Mouse (Mus musculus) testis, postnatal 14 days (tissue): ENCODE data around the gene Camta1.

Source experiments
- DNase-seq: peaks from one replicate; pipeline ENCODE4 v3.0.0; 2021; ENCODE audit warnings: low spot score

The Camta1 gene

DNA sequence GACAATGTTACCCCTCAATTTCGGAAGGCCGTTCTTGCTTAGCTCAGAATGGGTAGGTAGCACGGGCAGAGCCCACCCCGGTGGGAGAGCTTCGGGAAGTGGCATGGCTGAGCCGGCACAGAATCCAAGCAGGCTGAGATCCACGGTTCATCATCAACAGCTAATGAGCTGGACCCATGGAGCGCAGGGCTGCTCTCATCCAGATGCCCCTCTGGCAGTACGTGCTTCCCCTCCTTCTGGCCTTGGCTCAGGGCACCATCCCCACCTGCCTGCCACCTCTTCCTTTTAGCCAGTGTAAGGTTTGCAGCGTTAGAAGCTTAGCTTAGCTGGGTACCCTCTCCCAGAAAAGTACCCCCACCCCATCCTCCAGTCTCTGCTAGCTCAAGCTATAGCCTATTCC lies 545.2 kb downstream of the Camta1 start:
- no peak for DNase-seq

DNA sequence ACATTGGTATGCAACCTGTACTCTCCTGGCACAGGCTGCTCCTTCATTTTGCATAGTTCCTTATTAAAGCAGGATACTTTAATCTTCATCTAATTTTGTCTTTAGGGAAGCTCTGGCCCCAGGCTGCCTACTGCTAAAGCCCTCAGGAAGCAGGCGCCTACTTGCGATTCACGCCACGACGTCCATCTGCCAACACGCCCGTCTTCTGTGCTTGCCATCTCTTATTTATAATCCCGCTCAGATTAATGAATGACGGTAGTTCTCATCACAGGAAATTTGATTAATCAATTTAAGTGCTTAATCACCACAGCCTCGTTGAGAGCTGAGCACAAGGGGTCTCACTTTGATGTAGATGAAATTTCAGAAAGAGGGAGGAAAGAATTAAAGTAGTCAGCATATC lies 546.0 kb downstream of the Camta1 start:
- DNase-seq = no peak

DNA sequence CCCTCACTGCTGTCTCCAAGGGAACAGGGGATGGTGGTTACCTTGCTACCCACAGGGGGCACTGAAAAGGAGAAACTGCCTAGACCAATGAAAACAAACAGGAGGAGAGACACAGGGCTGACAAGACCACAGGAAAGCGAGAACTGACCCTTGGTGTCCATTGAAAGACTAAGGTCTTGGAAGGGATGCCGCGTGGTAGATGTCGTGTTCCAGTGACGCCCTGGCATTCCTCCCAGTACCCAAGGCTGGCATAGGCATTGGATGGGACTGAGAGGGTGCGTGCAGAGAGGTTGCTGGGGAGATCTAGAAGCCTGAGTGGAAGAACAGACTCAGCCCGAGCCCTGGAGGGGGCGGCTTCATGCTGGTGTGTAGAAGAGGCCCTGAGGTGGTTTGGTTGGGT lies 550.9 kb downstream of the Camta1 start:
- DNase-seq = no peak

DNA sequence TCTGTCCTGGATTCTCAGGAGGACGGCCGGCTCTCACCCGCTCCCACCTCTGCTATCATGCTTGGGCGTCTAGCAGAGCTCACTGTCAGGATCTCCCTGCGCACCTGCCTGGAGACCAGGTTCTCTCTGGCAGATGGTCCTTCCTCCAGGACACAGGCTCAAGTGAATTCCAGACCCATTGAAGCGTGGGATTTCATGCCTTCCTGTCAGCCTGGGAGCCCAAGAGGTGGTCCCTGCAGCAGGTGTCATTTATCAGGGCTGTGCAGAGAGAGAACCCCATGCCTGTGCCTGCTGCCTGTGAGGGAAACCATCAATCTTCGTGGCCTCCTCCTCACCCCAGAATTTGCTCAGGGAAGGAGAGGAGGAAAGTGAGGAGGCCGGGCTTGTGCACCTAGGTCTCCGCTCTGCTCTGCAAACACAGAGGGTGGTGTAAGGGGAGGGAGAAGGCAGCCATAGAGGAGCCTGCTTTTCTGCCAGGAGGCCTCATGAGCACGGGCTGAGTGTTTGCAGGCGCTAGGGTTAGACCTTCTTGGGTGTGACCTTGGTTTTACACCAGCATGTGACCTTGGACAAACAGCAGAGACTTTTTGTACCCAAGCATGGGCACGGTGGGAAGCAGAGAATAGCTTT lies 551.5 kb downstream of the Camta1 start:
- DNase-seq = no peak

DNA sequence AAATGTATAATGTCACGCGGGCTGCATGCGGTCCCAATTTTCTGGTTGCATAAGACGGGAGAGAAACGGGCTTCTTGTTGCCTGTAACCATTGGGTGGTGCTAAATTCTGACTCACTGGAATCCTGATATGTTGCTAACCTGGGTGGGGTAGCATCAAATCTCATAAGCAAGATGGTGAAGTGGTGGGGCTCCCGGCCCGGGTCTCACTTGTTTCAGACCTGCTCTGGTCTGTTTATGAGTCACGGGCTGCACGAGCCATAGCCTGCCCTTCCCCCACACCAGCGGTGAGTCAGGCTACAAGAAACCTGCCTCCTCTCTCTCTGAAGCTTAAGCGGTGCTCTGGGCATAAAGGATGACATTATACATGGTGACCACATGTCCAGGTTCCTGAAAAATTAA lies 554.8 kb downstream of the Camta1 start:
- no peak for DNase-seq

GRCm38 (mm10) chr4:151306311-151306765 lies 555.3 kb downstream of the Camta1 start:
- DNase-seq = no peak

- DNase-seq = no peak
These were observed 555.9 kb downstream of the Camta1 start for GRCm38 (mm10) chr4:151305761-151306160.

DNA sequence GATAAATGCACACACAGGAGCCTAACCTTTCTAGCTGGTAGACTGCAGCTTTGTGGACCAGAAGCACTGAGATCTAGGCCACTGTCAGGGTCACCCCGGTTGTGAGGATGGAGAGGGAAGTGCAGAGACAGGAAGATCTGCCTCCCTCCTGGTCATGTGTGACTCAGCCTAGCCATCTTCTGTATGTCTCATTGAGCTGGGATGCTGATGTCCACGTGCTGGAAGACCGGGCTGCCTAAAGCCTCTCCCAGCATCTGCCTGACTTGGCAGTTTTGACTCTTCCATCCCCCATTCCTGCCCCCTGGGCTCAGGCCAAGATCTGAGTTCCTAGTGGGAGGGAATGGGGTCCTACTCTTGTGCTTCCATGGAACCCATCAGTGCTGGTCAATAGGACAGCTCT lies 557.7 kb downstream of the Camta1 start:
- DNase-seq = no peak

- no peak for DNase-seq
These were observed 558.2 kb downstream of the Camta1 start for GRCm38 (mm10) chr4:151303436-151303835.

DNA sequence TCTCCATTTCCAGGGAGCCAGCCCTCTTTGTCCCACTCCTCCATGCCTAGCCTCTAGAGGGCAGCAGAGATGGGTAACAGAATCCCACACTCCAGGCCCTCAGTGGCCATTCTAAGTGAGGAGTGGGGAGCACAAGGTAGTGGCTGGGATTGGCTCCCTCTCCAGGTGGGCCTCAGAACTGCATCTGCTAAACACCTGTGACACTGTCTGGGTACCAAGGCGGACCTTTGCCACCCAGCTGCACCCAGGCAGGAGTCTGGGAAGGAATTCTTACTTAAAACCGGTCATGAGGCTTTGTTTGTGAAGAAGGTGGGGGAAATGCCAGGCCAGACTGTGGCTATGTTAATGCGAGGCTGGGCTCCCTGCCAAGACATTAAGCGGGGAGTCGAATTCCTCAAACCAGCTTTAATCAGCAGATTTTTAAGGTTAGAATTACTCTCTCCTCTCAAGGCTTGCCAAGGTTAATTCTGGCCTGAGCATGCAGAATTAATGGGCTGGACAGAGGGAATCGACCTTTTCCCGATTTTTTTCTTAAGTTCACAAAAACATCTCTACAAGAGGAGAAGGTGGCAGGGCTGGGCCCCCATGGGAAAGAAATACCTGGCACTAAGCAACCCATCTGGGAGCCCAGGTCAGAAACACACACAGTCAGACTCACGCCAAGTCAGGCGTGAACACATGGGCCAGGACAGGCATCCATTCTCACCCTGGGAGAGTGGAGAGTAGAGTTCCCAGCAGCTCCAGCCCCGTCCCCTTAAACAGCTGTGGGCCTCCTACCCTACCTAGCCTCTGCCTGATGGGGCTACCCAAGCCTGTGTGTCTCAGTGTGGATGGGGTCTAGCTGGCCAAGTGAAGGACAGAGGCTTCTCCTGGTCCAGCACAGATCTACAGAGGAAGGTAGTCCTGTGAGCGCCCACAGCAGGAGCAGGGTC lies 559.2 kb downstream of the Camta1 start:
- peak; percentile 31 for DNase-seq

DNA sequence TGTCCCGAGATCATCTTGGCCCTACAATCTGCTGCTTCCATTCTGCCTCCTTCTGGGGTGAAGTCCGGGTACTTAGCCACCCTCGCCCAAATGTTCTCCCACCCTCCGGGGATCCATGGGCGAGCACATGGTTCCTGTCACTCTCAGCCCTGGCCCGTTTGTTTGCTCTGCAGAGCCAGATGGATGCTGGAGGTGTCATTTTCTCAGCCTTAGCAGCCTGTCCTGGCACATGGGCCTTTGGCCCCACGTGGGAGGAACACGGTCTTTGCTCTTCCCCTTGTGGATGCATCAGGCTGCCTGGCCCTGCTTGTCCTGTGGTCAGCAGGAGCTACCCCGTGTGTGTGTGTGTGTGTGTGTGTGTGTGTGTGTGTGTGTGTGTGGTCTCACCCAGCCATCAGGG lies 560.3 kb downstream of the Camta1 start:
- DNase-seq = no peak

- peak; percentile 15 for DNase-seq
These were observed 561.0 kb downstream of the Camta1 start for GRCm38 (mm10) chr4:151300706-151301105.

DNA sequence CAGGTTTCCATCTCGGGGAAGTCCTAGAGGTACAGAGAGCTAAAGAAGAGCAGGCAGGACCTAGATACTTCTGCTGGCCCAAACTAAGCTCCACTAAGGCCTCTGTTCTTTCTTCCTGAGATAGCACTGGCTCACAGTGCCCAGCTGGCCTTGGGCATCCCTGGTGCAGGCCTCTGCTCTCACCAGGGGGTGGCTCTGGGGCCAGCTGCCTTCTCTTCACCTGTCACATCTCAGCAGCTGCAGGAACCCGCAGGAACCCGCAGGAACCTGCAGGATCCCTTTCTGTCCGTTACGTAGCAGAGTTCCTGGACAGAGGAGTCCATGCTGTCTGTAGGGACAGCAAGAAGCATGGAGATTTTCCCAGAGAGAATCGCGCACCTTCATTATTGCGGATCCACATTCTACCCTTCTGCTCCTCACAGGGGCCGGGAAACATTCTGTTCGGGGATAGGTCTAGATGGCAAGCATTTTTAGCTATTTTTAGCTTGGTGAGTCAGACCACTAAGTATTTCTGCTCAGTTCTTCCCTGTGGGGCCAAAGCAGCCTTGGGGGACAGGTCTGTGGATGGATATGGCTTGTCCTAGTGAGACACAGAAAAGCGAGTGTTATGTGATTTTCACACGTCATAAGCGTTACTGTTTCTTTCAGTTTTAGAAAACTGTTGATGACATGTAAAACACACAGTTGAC lies 566.0 kb downstream of the Camta1 start:
- DNase-seq = no peak

- peak; percentile 21 for DNase-seq
These were observed 572.6 kb downstream of the Camta1 start for GRCm38 (mm10) chr4:151288893-151289585.

DNA sequence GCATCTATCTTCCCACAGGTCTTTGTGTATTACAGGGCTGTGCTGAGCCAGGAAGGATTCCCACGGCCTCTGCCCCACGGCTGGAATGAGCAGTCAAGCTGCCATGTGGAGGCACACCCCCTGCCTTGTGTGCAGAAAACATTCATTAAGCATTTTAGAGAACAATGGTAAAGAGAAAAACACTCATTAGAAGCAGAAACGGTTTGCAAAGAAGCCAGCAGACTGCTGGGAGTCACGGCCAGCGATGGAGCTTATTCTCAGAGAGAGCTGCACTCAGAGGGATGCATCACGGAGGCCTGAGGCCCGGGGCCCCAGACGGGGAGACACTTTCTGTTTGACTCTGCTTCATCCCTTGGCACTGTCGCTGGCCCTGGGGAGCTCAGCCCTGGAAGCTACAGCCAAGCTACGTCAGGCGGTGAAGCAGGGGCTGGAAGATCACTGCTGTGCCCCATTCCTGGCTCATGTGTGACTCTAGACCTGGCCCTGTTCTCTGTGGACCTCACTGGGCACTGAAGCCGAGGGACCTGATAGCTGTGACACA lies 575.7 kb downstream of the Camta1 start:
- no peak for DNase-seq

GRCm38 (mm10) chr4:151285432-151285831 lies 576.2 kb downstream of the Camta1 start:
- DNase-seq = no peak

GRCm38 (mm10) chr4:151283092-151283741 lies 578.5 kb downstream of the Camta1 start:
- DNase-seq = peak; percentile 39

DNA sequence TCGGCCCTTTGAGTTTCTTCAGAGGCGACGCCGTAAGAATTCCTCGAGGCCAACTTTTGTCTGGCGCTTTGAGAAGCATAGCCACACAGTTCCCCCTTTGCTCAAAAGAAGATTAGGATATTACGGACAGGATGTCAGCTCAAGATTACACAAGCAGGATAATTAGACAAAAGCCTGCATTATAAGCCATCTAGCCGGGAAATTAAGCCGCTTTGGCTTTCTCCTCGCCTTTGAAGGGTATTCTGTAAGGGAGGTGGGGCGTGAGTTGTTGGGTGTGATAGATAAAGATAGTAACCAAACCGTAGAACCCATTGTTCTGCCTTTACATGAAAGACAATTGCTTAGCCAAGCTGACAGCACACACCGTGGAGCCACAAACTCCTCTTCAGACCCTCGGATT lies 579.6 kb downstream of the Camta1 start:
- DNase-seq = no peak

DNA sequence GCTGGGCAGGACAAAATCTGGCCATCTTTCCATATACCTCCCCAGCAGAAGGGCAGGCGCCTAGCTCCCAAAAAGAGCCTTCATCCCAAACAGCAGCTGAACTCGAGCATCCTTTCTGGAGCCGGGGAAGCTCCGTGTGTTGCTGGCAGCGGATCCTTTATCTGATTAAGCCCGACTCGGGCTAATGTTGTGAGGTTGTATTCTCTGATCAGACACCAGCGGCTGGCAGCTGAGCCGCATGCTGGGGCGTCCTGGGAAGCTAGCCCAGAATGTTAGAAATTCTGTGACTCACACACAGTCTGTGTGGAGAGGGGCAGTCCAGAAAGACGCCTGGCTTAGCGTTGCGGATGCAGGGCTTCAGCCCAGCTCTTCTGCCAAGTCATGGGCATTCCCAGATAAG lies 586.4 kb downstream of the Camta1 start:
- no peak for DNase-seq

GRCm38 (mm10) chr4:151263786-151264414 lies 597.8 kb downstream of the Camta1 start:
- DNase-seq = no peak

- no peak for DNase-seq
These were observed 598.6 kb downstream of the Camta1 start for GRCm38 (mm10) chr4:151263052-151263451.
